Comparison of ENCODE assay signal across 11 mouse cellular contexts in the genomic region with DNA sequence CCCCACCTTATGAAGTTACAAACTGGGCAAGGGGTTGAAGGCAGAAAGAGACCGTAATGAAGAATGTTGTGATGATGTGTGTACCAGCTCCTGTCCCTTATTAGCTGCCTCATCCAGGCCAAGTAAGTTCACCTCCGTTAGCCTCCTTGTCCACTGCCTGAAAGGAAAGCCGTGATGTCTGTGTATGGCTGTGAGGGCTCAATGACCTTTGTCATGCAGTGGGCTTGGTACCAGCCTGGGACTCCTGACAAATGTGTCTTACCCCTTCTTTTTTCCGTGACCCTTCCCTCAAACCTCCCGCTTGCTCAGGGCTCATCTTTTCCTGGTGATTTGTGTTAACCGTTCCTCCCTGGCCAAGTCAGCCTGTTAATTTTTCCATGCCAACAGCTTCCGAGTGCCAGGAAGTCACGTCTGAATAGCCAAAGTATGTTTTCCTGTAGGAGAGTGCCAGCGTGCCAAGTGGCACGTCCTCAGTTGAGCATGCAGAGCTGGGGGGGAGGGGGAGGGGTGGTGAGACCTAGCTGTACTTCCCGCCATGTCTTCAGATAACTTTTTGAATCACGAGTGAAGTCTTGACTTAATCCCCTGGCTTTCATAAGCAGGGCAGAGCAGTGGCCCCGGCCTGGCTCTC.
A peak's percentile ranks its signal among the peaks of the same experiment; 100 is the strongest.
DNase-seq lines count a peak whose midpoint lies in the region; ATAC-seq and TF ChIP-seq lines count a peak whose summit lies in the region.
"Had no signal": no experiment of that assay in that cellular context is flagged by ENCODE, and none has a peak within 500 bp of the region (broad histone marks: within the 10 kb centered on the region; RNA-seq: fewer than 3 reads in every experiment).

No protein-coding gene starts in this region.

- H3K27me3 ChIP-seq in kidney, postnatal 0 days (ENCODE audit: insufficient read depth, low read length), result no peaks in the 10 kb centered on the region
- H3K27me3 ChIP-seq: stomach, embryonic 15.5 days had no signal

- no peak for ATAC-seq in kidney, postnatal 0 days (replicated peaks; ENCODE audit: low FRiP score, low read depth)
- ATAC-seq in inflammation-experienced regulatory T-cells, adult 6 months, result no peak
- ATAC-seq: activated CD4-positive, CD25-positive, alpha-beta regulatory T cell, adult 4 months; forebrain, embryonic 16.5 days had no signal

- no peak overlapping the region for H3K4me2 ChIP-seq in kidney, postnatal 0 days (ENCODE audit: low read length)

- H3K27ac ChIP-seq in kidney, postnatal 0 days, result peak overlapping the region; percentile 94

- no peaks in the 10 kb centered on the region for H3K36me3 ChIP-seq in kidney, postnatal 0 days (ENCODE audit: insufficient read depth, low read length)
- H3K36me3 ChIP-seq: stomach, embryonic 15.5 days had no signal

- 0 out of 2 replicates have a peak overlapping the region, but pooled peaks have one; percentile 18 for H3K9ac ChIP-seq in kidney, postnatal 0 days (ENCODE audit: low read depth, low read length)
- H3K9ac ChIP-seq: stomach, embryonic 15.5 days had no signal

- peaks cover 41% of the 10 kb centered on the region for H3K4me1 ChIP-seq in kidney, postnatal 0 days (replicated peaks; ENCODE audit: insufficient read depth, low read length)

- H3K4me3 ChIP-seq in kidney, postnatal 0 days (replicated peaks; ENCODE audit: low read depth, low read length), result no peak overlapping the region

- TF ChIP-seq CTCF in kidney, postnatal 0 days (IDR thresholded peaks at IDR 0.05; ENCODE audit: low read depth), result no peak

- no peaks in the 10 kb centered on the region for H3K9me3 ChIP-seq in kidney, postnatal 0 days (replicated peaks; ENCODE audit: low read length)
- H3K9me3 ChIP-seq: stomach, embryonic 15.5 days had no signal

- intact Hi-C loops in heart, postnatal 25 days (cut with DNase I), result loop anchor here (1.0 to 5.0 kb wide), 2 partner anchors 171 to 180 kb away; no protein-coding TSS in a partner anchor

- WGBS in kidney, postnatal 0 days, result 28% methylated on average over 13 of the region's 13 CpGs

- DNase-seq in heart, adult 18-20 months, result peak; percentile 30 to 42
- no peak for DNase-seq in heart, postnatal 25 days (ENCODE audit: low spot score)
- DNase-seq in retina, postnatal 1 day, result peak; percentile 50
- no peak for DNase-seq in retina, embryonic 14.5 days (ENCODE audit: low spot score)
- DNase-seq in kidney, postnatal 0 days (ENCODE audit: low spot score), result peak; percentile 45
- DNase-seq in lung, postnatal 4 days, result peak; percentile 40 to 59
- no peak for DNase-seq in left cerebral cortex, adult 11 months (ENCODE audit: low spot score)

Comparison
In these comparisons a context has a peak if more than half of its experiments do, and no peak if none do; other contexts are left out.
1. DNase-seq: peak in heart, adult 18-20 months (2 of 2), retina, postnatal 1 day (single experiment), kidney, postnatal 0 days (single experiment) and lung, postnatal 4 days (2 of 2); none in heart, postnatal 25 days (single experiment), retina, embryonic 14.5 days (single experiment) and left cerebral cortex, adult 11 months (single experiment).